Mouse (Mus musculus) heart, embryonic 16.5 days (tissue): ENCODE measurements at regions not wholly inside any gene's neighbourhood (a gene's known extent, or its start where the extent isn't known, plus 50 kb on each side); places are given as distances from the start of the nearest gene placed in this dataset.

Experiments used
- ATAC-seq: fragments of 200-750 bp; cut with Nextera tagmentation; replicated peaks from 2 replicates; pipeline ENCODE4 v1.8.0; 2017; ENCODE audit warnings: moderate number of reproducible peaks; ENCODE audit not compliant: insufficient read depth, low FRiP score; ENCODE audit errors: extremely low read depth
- H3K27ac ChIP-seq: fragments of 300-500 bp; sonication (generic); 2 replicates; pipeline ENCODE4 v1.5.1; 2014; ENCODE audit warnings: mild to moderate bottlenecking, low read length, control low read depth, moderate library complexity
- H3K27me3 ChIP-seq: fragments of 300-500 bp; sonication (generic); 2 replicates; pipeline ENCODE4 v1.6.1; 2014; ENCODE audit warnings: low read length, mixed read lengths; ENCODE audit not compliant: control insufficient read depth, insufficient read depth
- H3K36me3 ChIP-seq: fragments of 300-500 bp; sonication (generic); 2 replicates; pipeline ENCODE4 v1.6.1; 2014; ENCODE audit not compliant: control insufficient read depth, insufficient read depth
- H3K4me1 ChIP-seq: fragments of 300-500 bp; sonication (generic); 2 replicates; pipeline ENCODE4 v1.6.1; 2014; ENCODE audit warnings: low read length, mixed read lengths; ENCODE audit not compliant: control insufficient read depth, insufficient read depth
- H3K4me2 ChIP-seq: fragments of 300-500 bp; sonication (generic); 2 replicates; pipeline ENCODE4 v1.6.1; 2014; ENCODE audit warnings: low read depth, mild to moderate bottlenecking, control low read depth, low read length
- H3K4me3 ChIP-seq: fragments of 300-500 bp; sonication (generic); 2 replicates; pipeline ENCODE4 v1.5.1; 2014; ENCODE audit warnings: mild to moderate bottlenecking, control low read depth, low read length
- H3K9ac ChIP-seq: fragments of 300-500 bp; sonication (generic); 2 replicates; pipeline ENCODE4 v1.6.1; 2014; ENCODE audit warnings: low read length, control low read depth
- H3K9me3 ChIP-seq: fragments of 300-500 bp; sonication (generic); replicated peaks from 2 replicates; pipeline ENCODE4 v1.6.1; 2016; ENCODE audit warnings: low read length; ENCODE audit not compliant: control insufficient read depth
- WGBS: fragments of 180-500 bp; shearing (Covaris S2); extraction: QIAGEN DNeasy Blood & Tissue Kit; methylation state at CpG from one replicate; pipeline ENCODE4 v1.1.7; 2014; 5-methylcytosine and 5-hydroxymethylcytosine counted together

GRCm38 (mm10) chr17:68057264-68057663 is 53.3 kb upstream of the Arhgap28 start:
- no peaks in the 10 kb centered on the region for H3K36me3 ChIP-seq
- H3K9ac ChIP-seq: no peak overlapping the region
- no peaks in the 10 kb centered on the region for H3K4me1 ChIP-seq
- H3K4me3 ChIP-seq: no peak overlapping the region
- no peak overlapping the region for H3K27ac ChIP-seq
- 75% methylated on average over 3 of the region's 3 CpGs for WGBS
- no peaks in the 10 kb centered on the region for H3K9me3 ChIP-seq
- H3K4me2 ChIP-seq: no peak overlapping the region
- ATAC-seq: no peak
- no peaks in the 10 kb centered on the region for H3K27me3 ChIP-seq

GRCm38 (mm10) chr17:68060455-68060854 is 56.5 kb upstream of the Arhgap28 start:
- no peak overlapping the region for H3K9ac ChIP-seq
- H3K9me3 ChIP-seq: no peaks in the 10 kb centered on the region
- H3K36me3 ChIP-seq: no peaks in the 10 kb centered on the region
- H3K27me3 ChIP-seq: no peaks in the 10 kb centered on the region
- ATAC-seq: no peak
- H3K27ac ChIP-seq: no peak overlapping the region
- no peak overlapping the region for H3K4me3 ChIP-seq
- H3K4me1 ChIP-seq: no peaks in the 10 kb centered on the region
- no peak overlapping the region for H3K4me2 ChIP-seq
- WGBS: 75% methylated on average over 3 of the region's 3 CpGs

GRCm38 (mm10) chr17:68065751-68066150 is 61.8 kb upstream of the Arhgap28 start:
- no peaks in the 10 kb centered on the region for H3K36me3 ChIP-seq
- no peaks in the 10 kb centered on the region for H3K9me3 ChIP-seq
- H3K27me3 ChIP-seq: no peaks in the 10 kb centered on the region
- no peak overlapping the region for H3K9ac ChIP-seq
- no peak overlapping the region for H3K4me2 ChIP-seq
- no peak for ATAC-seq
- H3K4me3 ChIP-seq: no peak overlapping the region
- 82% methylated on average over 9 of the region's 9 CpGs for WGBS
- H3K27ac ChIP-seq: no peak overlapping the region
- no peaks in the 10 kb centered on the region for H3K4me1 ChIP-seq

- H3K27ac ChIP-seq: no peak overlapping the region
- H3K27me3 ChIP-seq: no peaks in the 10 kb centered on the region
- no peak overlapping the region for H3K4me3 ChIP-seq
- no peaks in the 10 kb centered on the region for H3K9me3 ChIP-seq
- H3K4me1 ChIP-seq: no peaks in the 10 kb centered on the region
- no peak overlapping the region for H3K4me2 ChIP-seq
- ATAC-seq: no peak
- WGBS: 87% methylated on average over 2 of the region's 2 CpGs
- H3K36me3 ChIP-seq: no peaks in the 10 kb centered on the region
- H3K9ac ChIP-seq: no peak overlapping the region
Measured at GRCm38 (mm10) chr17:68066204-68066603, 62.3 kb upstream of the Arhgap28 start.

GRCm38 (mm10) chr17:68069008-68069407 is 65.1 kb upstream of the Arhgap28 start:
- Histone ChIP-seq H3K36me3 (no peaks in the 10 kb centered on the region), H3K27ac (no peak overlapping the region), H3K4me2 (no peak overlapping the region), H3K27me3 (no peaks in the 10 kb centered on the region), H3K9me3 (no peaks in the 10 kb centered on the region), H3K4me1 (no peaks in the 10 kb centered on the region), H3K4me3 (no peak overlapping the region), H3K9ac (no peak overlapping the region)
- no peak for ATAC-seq
- WGBS: 57% methylated on average over 7 of the region's 7 CpGs

GRCm38 (mm10) chr17:68069484-68069883 is 65.6 kb upstream of the Arhgap28 start:
- Histone ChIP-seq H3K4me3 (no peak overlapping the region), H3K9me3 (no peaks in the 10 kb centered on the region), H3K4me2 (no peak overlapping the region), H3K36me3 (no peaks in the 10 kb centered on the region), H3K27ac (no peak overlapping the region), H3K27me3 (no peaks in the 10 kb centered on the region), H3K4me1 (no peaks in the 10 kb centered on the region), H3K9ac (no peak overlapping the region)
- WGBS: 71% methylated on average over 5 of the region's 5 CpGs
- no peak for ATAC-seq

- H3K9me3 ChIP-seq: no peaks in the 10 kb centered on the region
- ATAC-seq: no peak
- H3K27ac ChIP-seq: no peak overlapping the region
- H3K4me1 ChIP-seq: peaks cover 4% of the 10 kb centered on the region; the same call in 1 of the 2 replicates
- H3K4me2 ChIP-seq: no peak overlapping the region
- no peaks in the 10 kb centered on the region for H3K27me3 ChIP-seq
- no peak overlapping the region for H3K9ac ChIP-seq
- no peaks in the 10 kb centered on the region for H3K36me3 ChIP-seq
- H3K4me3 ChIP-seq: no peak overlapping the region
- WGBS: 40% methylated on average over 4 of the region's 4 CpGs
Measured at GRCm38 (mm10) chr17:68071472-68071871, 67.6 kb upstream of the Arhgap28 start.

GRCm38 (mm10) chr17:68075712-68076111 is 71.8 kb upstream of the Arhgap28 start:
- Histone ChIP-seq H3K27me3 (no peaks in the 10 kb centered on the region), H3K36me3 (no peaks in the 10 kb centered on the region), H3K9me3 (no peaks in the 10 kb centered on the region), H3K27ac (peak overlapping the region; percentile 14; the same call in 1 of the 2 replicates), H3K9ac (no peak overlapping the region), H3K4me2 (no peak overlapping the region), H3K4me3 (no peak overlapping the region), H3K4me1 (peaks cover 4% of the 10 kb centered on the region; the same call in 1 of the 2 replicates)
- ATAC-seq: no peak
- WGBS: 46% methylated on average over 2 of the region's 2 CpGs

GRCm38 (mm10) chr17:68078709-68079108 is 74.8 kb upstream of the Arhgap28 start:
- H3K4me3 ChIP-seq: no peak overlapping the region
- no peak overlapping the region for H3K4me2 ChIP-seq
- H3K4me1 ChIP-seq: peaks cover 4% of the 10 kb centered on the region; the same call in 1 of the 2 replicates
- no peaks in the 10 kb centered on the region for H3K27me3 ChIP-seq
- H3K9me3 ChIP-seq: no peaks in the 10 kb centered on the region
- 80% methylated on average over 3 of the region's 3 CpGs for WGBS
- H3K36me3 ChIP-seq: no peaks in the 10 kb centered on the region
- ATAC-seq: no peak
- H3K27ac ChIP-seq: no peak overlapping the region
- H3K9ac ChIP-seq: no peak overlapping the region

GRCm38 (mm10) chr17:68084446-68084845 is 80.5 kb upstream of the Arhgap28 start:
- Histone ChIP-seq H3K27me3 (no peaks in the 10 kb centered on the region), H3K36me3 (no peaks in the 10 kb centered on the region), H3K4me3 (no peak overlapping the region), H3K9ac (no peak overlapping the region), H3K9me3 (no peaks in the 10 kb centered on the region), H3K27ac (no peak overlapping the region), H3K4me2 (no peak overlapping the region), H3K4me1 (no peaks in the 10 kb centered on the region)
- WGBS: 88% methylated on average over 2 of the region's 2 CpGs
- no peak for ATAC-seq
